Mouse (Mus musculus) spleen, postnatal 4 days (tissue): ENCODE measurements around the gene Ccdc194.

Experiments
- DNase-seq, 2 experiments: peaks; one replicate each; pipeline ENCODE4 v3.0.0; 2022; ENCODE audit warnings: low spot score in 2 of 2

Gene Ccdc194

GRCm38 (mm10) chr8:71525226-71526050 lies at the start of gene Ccdc194:
Gene Ccdc194 (minus strand): TSS chr8:71525711.
- no peak for DNase-seq

DNA sequence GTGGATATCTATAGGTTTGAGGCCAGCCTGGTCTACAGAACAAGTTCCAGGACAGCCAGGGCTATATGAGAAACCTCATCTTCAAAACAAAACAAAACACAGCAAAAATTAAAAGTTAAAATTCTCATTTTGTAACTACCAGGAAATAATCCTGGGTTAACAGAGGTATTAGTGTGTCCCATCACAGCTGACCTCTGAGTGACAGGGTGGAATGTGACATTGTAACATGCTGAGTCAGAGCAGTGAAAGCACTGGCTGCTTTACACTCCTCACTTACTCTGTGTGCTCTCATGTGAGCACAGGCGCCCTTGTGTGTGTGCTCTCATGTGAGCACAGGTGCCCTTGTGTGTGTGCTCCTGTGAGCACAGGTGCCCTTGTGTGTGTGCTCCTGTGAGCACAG lies 49.5 kb upstream of the Ccdc194 start:
- no peak for DNase-seq

- no peak for DNase-seq
Measured at GRCm38 (mm10) chr8:71574426-71574825, 48.9 kb upstream of the Ccdc194 start.

DNA sequence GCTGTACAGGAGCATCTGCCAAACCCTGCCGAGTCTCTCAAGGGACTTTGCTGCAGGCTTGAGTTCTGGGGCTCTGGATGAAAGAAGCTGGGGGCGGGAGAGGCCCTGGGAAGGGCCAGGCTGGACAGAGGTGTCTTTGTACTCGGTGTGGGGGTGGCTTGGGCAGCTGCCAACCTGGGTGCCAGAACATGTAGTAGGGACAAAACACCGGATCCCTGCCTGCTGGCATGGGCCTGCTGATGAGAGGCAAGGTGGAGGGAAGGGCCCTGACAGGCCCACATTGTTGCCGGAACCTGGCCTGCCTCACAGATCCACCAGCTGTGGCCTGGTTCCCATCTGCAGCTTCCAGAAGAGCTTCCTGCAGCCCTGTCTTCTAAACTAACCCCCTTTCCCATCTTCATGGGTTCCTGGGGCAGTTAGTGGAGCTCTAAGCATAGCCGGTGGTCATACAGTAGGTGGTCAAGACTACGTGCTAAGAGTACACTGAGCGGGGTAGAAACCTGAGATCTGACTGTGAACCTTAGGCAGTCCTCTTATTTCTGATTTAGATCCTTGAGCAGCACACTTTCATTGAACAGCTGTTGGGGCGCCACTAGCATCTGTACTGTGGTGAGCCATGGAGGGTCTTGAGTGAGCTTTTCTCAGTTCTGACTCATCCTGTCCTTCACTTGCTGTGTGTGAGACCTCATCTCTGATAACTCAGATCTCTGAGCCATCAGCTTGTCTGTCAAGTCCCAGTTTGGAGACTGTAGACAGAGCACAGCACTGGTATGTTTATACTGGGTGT lies 47.5 kb upstream of the Ccdc194 start:
- no peak for DNase-seq

- no peak for DNase-seq
Measured at GRCm38 (mm10) chr8:71572077-71572476, 46.6 kb upstream of the Ccdc194 start.

GRCm38 (mm10) chr8:71570291-71570954 lies 44.9 kb upstream of the Ccdc194 start:
- peak; percentile 75 to 88 for DNase-seq

GRCm38 (mm10) chr8:71569366-71570290 lies 44.1 kb upstream of the Ccdc194 start:
- peak; percentile 65 to 75 for DNase-seq

- DNase-seq, result no peak
Measured at GRCm38 (mm10) chr8:71568941-71569340, 43.4 kb upstream of the Ccdc194 start.

DNA sequence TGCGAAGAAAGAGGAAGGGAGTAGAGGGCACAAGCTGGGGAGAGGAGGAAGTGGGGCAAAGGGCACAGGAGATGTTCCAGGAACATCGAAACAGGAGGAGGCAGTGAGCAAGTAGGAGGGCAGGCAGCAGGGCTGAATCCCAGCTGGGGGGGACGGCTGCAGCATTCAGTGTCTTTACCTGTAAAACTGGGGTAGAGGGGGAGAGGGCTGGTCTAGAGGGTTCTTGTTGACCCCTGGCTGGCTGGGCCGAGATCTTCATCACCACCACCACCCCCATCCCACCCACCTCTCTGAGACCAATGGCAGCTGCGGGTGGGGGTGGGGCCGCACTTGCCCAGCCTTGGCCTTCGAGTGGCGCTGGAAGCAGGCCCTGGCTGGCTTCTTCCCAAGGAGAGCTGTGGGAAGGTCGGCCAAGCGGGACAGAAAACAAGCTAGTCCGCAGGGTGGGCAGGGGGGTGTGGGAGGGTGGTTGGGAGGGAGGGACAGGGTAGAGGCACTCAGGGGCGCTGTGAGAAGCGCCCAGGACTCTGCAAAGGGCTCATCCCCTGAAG lies 43.0 kb upstream of the Ccdc194 start, which contains the start of gene Slc27a1:
Slc27a1 (plus strand) TSS at position 496 of the 551 bp plus-strand sequence.
- DNase-seq, result no peak

DNA sequence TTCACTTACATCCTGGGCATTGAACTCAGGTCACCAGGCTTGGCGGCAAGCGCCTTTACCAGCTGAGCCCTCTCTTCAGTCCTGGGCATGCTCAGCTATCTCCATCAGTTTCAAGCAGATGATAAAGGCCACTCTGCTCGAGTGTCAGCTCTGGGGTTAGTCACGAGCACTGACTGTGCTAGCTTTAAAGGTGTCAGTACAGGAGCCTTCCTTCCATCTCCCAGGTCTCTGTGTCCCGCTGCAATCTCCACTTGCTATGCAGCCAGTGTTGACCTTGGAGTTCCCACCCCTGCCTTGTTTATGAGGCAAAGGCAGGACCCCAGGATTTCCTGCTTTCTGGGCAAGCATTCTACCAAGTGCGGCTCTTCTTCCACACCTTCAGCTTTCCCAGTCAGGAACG lies 42.1 kb upstream of the Ccdc194 start:
- no peak for DNase-seq

GRCm38 (mm10) chr8:71566501-71566900 lies 41.0 kb upstream of the Ccdc194 start, which contains the start of gene Nxnl1:
Gene Nxnl1 (minus strand): TSS chr8:71566601.
- no peak for DNase-seq

DNA sequence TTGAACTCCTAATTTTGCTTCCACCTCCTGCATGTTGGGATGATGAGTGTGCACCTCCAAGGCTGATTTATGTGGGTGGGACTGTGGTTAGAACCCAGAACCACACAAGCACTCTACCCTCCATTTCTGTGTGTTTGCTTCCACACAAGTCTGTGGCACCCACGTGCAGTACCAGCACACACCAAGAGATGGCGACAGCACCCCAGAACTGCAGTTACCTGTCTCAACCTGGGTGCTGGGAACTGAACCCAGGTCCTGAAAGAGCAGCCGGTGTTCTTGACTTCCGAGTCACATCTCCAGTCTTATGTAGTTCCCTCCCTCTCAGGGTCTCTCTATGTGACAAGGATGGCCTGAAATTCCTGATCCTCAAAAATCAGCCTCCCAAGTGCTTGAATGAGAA lies 38.5 kb upstream of the Ccdc194 start:
- no peak for DNase-seq

GRCm38 (mm10) chr8:71562751-71563150 lies 37.2 kb upstream of the Ccdc194 start:
- peak; percentile 84 to 95 for DNase-seq

DNA sequence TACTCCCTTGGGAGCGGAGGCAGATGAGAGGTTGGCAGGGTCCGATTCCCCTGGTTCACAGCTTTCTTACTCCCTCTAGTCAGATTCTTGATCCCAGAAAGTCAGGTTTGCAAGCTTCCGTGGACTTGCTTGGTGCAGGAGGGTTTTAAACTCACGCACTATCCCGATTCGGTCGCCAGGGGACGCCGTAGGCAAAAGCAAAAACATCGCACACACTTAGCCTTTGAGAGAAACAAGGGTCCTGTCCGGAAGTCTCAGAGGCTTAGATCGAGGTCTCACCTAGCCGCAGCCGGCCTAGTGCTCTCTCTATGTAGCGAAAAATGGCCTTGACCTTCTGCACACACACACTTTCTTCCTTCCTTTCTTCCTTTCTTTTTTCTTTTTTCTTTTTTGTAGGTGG lies 35.9 kb upstream of the Ccdc194 start:
- DNase-seq, result peak in 1 of 2 experiments; percentile 53

GRCm38 (mm10) chr8:71560765-71561164 lies 35.3 kb upstream of the Ccdc194 start:
- no peak for DNase-seq

- no peak for DNase-seq
Measured at GRCm38 (mm10) chr8:71560071-71560470, 34.6 kb upstream of the Ccdc194 start.

- peak; percentile 75 to 82 for DNase-seq
Measured at GRCm38 (mm10) chr8:71558958-71559690, 33.6 kb upstream of the Ccdc194 start.

DNA sequence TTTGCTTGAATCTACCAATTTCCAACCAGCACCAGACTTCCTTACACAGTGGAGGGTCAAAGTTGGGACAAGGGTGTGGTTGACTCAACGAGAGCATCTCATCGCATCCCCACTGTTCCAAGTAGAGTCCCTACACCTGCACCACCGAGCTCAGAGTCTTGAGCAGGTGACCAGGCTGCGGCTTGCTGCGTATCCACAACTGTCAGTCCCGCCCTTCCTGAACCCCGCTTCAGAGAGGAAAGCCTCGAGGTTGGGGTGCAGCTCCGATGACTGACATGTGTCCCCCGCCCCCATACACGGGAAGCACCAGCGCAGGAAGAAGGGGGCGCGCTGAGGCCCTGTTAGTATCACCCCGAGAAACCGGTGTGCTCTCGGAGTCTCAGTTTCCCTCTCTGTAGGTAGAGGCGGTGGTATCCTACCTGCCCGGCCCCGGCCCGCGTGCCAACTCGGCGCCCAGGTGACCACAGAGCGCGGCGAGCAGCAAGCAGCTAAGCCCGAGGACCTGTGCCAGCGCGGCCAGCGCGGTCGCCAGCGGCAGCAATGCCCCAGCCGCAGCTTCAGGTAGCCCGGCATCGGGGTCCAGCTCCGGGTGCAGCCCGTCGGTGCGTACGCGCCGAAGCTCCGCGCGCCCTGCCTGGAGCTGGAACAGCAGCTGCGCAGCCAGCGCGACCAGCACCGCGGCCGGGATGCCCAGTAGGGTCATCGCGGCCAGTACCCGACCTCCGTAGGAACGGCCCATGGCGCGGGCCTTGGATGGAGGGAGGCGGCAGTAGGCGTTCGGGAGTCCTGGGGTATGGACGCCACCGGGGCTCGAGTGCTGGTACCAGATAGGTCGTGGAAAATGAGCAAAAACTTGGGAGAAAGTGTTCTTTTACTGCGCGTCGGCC lies 32.8 kb upstream of the Ccdc194 start, which contains the start of gene Tmem221:
Tmem221 (minus strand) TSS at position 801 of the 887 bp plus-strand sequence.
- DNase-seq, result no peak

DNA sequence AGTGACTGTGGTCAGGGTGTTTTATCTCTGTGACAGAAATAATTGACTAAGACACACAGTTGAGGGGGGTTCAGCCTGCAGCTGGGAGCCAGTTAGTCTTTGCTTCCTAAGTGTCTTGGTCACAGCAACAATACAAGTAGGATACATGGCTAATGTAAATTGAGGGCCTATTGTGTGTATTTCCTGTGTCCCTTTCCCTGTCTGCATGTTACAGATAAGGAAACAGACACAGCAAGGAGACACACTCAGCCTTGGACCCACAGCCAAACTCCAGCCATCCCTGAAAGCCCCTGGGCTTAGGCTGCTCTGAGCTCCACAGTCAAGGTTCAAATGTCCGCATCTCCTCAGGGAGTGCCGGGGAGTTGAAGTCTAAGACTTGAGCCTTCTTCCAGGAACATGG lies 29.1 kb upstream of the Ccdc194 start:
- no peak for DNase-seq
